In genomic region chr19:59184000-59184399, GRCm38 (mm10) we compare ENCODE assay signal across 32 mouse cellular contexts. TPM values are rescaled to one million over a fixed set of nuclear protein-coding genes. Genes with fewer than 3 reads are reported as not detected.
DNase-seq lines count a peak whose midpoint lies in the region; ATAC-seq lines count a peak whose summit lies in the region.
"Had no signal": no experiment of that assay in that cellular context is flagged by ENCODE, and none has a peak within 500 bp of the region (broad histone marks: within the 10 kb centered on the region; RNA-seq: fewer than 3 reads in every experiment).

No protein-coding gene starts in this region.

- no peak overlapping the region for H3K4me3 ChIP-seq in limb, embryonic 13.5 days
- H3K4me3 ChIP-seq in limb, embryonic 10.5 days: no peak overlapping the region
- H3K4me3 ChIP-seq: embryonic facial prominence, embryonic 12.5 days; gastrocnemius, adult 2 months; heart, embryonic 12.5 days; hindbrain, embryonic 15.5 days; liver, embryonic 15.5 days; lung, embryonic 15.5 days; megakaryocyte, embryonic 14.5 days; midbrain, embryonic 15.5 days; myocyte; neural tube, embryonic 13.5 days had no signal

- H3K9me3 ChIP-seq in limb, embryonic 13.5 days: no peaks in the 10 kb centered on the region
- H3K9me3 ChIP-seq in limb, embryonic 10.5 days (replicated peaks): no peaks in the 10 kb centered on the region
- H3K9me3 ChIP-seq: embryonic facial prominence, embryonic 12.5 days; heart, embryonic 12.5 days; hindbrain, embryonic 15.5 days; liver, embryonic 15.5 days; lung, embryonic 15.5 days; megakaryocyte, embryonic 14.5 days; midbrain, embryonic 15.5 days; neural tube, embryonic 13.5 days had no signal

- peaks cover 5% of the 10 kb centered on the region; the same call in 1 of the 2 replicates for H3K4me1 ChIP-seq in limb, embryonic 13.5 days
- H3K4me1 ChIP-seq in limb, embryonic 10.5 days: peaks cover 7% of the 10 kb centered on the region
- H3K4me1 ChIP-seq: embryonic facial prominence, embryonic 12.5 days; heart, embryonic 12.5 days; hindbrain, embryonic 15.5 days; liver, embryonic 15.5 days; lung, embryonic 15.5 days; megakaryocyte, embryonic 14.5 days; midbrain, embryonic 15.5 days; neural tube, embryonic 13.5 days had no signal

- peak; percentile 28; the same call in 1 of the 2 replicates for ATAC-seq in limb, embryonic 13.5 days (ENCODE audit: low FRiP score, low read depth)
- ATAC-seq: CD4-positive, CD25-positive, alpha-beta regulatory T cell, adult 4 months; intestine, embryonic 16.5 days; midbrain, embryonic 15.5 days had no signal

- no peak overlapping the region for H3K27ac ChIP-seq in limb, embryonic 13.5 days
- H3K27ac ChIP-seq in limb, embryonic 10.5 days: no peak overlapping the region
- H3K27ac ChIP-seq: embryonic facial prominence, embryonic 12.5 days; gastrocnemius, adult 2 months; hindbrain, embryonic 15.5 days; liver, embryonic 15.5 days; lung, embryonic 15.5 days; midbrain, embryonic 15.5 days; neural tube, embryonic 13.5 days; stomach, postnatal 0 days had no signal

- WGBS in limb, embryonic 13.5 days: 29% methylated on average over 3 of the region's 3 CpGs
- 54% methylated on average over 3 of the region's 3 CpGs for WGBS in limb, embryonic 10.5 days

- peaks cover 78% of the 10 kb centered on the region for H3K27me3 ChIP-seq in limb, embryonic 13.5 days
- H3K27me3 ChIP-seq in limb, embryonic 10.5 days (ENCODE audit: low read depth, poor library complexity, severe bottlenecking): peaks cover 80% of the 10 kb centered on the region

- H3K9ac ChIP-seq in limb, embryonic 13.5 days: no peak overlapping the region
- H3K9ac ChIP-seq: embryonic facial prominence, embryonic 12.5 days; heart, embryonic 12.5 days; hindbrain, embryonic 15.5 days; liver, embryonic 15.5 days; lung, embryonic 15.5 days; midbrain, embryonic 15.5 days; neural tube, embryonic 13.5 days had no signal

- intact Hi-C loops in left cerebral cortex, postnatal 36 days (cut with DNase I): no loop called here

- no peaks in the 10 kb centered on the region for H3K36me3 ChIP-seq in limb, embryonic 13.5 days
- H3K36me3 ChIP-seq in limb, embryonic 10.5 days: no peaks in the 10 kb centered on the region
- H3K36me3 ChIP-seq: embryonic facial prominence, embryonic 12.5 days; heart, embryonic 12.5 days; hindbrain, embryonic 15.5 days; liver, embryonic 15.5 days; lung, embryonic 15.5 days; midbrain, embryonic 15.5 days; neural tube, embryonic 13.5 days had no signal

- DNase-seq in heart, adult 11 months: peak; percentile 86
- no peak for DNase-seq in heart, adult 8-10 months (ENCODE audit: low spot score)
- no peak for DNase-seq in limb, embryonic 10.5 days (ENCODE audit: low spot score)
- DNase-seq in kidney, adult 8-10 months: peak; percentile 91 to 94
- peak; percentile 91 to 95 for DNase-seq in kidney, postnatal 25 days
- no peak for DNase-seq in frontal cortex, postnatal 10 days (ENCODE audit: low spot score in 2 of 2)
- no peak for DNase-seq in left cerebral cortex, postnatal 36 days (ENCODE audit: low spot score in 2 of 2)
- DNase-seq: adrenal gland, postnatal 25 days; cerebellum, adult 9-10 months; gastrocnemius, adult 2 months; liver; lung, postnatal 36 days; thymus, adult 2 months had no signal

- no peak overlapping the region for H3K4me2 ChIP-seq in limb, embryonic 13.5 days (replicated peaks)
- H3K4me2 ChIP-seq: embryonic facial prominence, embryonic 12.5 days; heart, embryonic 12.5 days; hindbrain, embryonic 15.5 days; liver, embryonic 15.5 days; lung, embryonic 15.5 days; midbrain, embryonic 15.5 days; neural tube, embryonic 13.5 days had no signal

RNA-seq across cellular contexts. Expression of gene Vax1, which starts 14.1 kb away (rescaled TPM):
- total RNA-seq in heart, adult 8-10 months (2022): not detected
- 0.14 TPM in 1 of 2 replicates, not detected in the other for polyA plus RNA-seq in limb, embryonic 13.5 days (2015; fragmentation: Nextera tagmentation; extraction: Ambion mirVana)
- polyA plus RNA-seq in limb, embryonic 10.5 days (2016; fragmentation: Nextera tagmentation; extraction: Ambion mirVana): not detected in 2 replicates
- total RNA-seq in left cerebral cortex, postnatal 36 days (2021): 1 to 10 TPM; 1.0 to 1.7 TPM
- total RNA-seq: adrenal gland, postnatal 25 days; gastrocnemius, adult 2 months; gastrocnemius, postnatal 4 days; hematopoietic stem cell, adult 5-6 weeks had no signal
- polyA plus RNA-seq: CD4-positive, CD25-positive, alpha-beta regulatory T cell, adult 4 months; heart, embryonic 12.5 days; intestine, embryonic 16.5 days; liver, embryonic 15.5 days; lung, embryonic 15.5 days; myocyte; neural tube, embryonic 13.5 days; stomach, postnatal 0 days; thymus, adult 2 months had no signal

RNA-seq across cellular contexts. Expression of gene Kcnk18, which starts 35.0 kb away (rescaled TPM):
- total RNA-seq in heart, adult 8-10 months (2022): not detected
- 0.04 TPM in 1 of 2 replicates, not detected in the other for polyA plus RNA-seq in limb, embryonic 13.5 days (2015; fragmentation: Nextera tagmentation; extraction: Ambion mirVana)
- polyA plus RNA-seq in limb, embryonic 10.5 days (2016; fragmentation: Nextera tagmentation; extraction: Ambion mirVana): not detected in 2 replicates
- not detected for total RNA-seq in left cerebral cortex, postnatal 36 days (2021)
- total RNA-seq: adrenal gland, postnatal 25 days; gastrocnemius, adult 2 months; gastrocnemius, postnatal 4 days; hematopoietic stem cell, adult 5-6 weeks; layer of hippocampus, adult 8-10 months; left cerebral cortex, postnatal 25 days had no signal
- polyA plus RNA-seq: brain, embryonic 14.5 days; CD4-positive, CD25-positive, alpha-beta regulatory T cell, adult 4 months; embryonic facial prominence, embryonic 12.5 days; forebrain, embryonic 11.5 days; heart, embryonic 12.5 days; intestine, embryonic 16.5 days; liver, embryonic 15.5 days; lung, embryonic 15.5 days; midbrain, embryonic 15.5 days; myocyte; neural tube, embryonic 13.5 days; stomach, postnatal 0 days; thymus, adult 2 months had no signal

Comparison
In these comparisons a context has a peak if more than half of its experiments do, and no peak if none do; other contexts are left out.
1. DNase-seq: peak in heart, adult 11 months (single experiment), kidney, adult 8-10 months (2 of 2) and kidney, postnatal 25 days (2 of 2); none in heart, adult 8-10 months (single experiment), limb, embryonic 10.5 days (single experiment), frontal cortex, postnatal 10 days (0 of 2) and left cerebral cortex, postnatal 36 days (0 of 2).